9 mouse cellular contexts compared by ENCODE assay signal in genomic region chr10:9117648-9118551, GRCm38 (mm10).
DNase-seq lines count a peak whose midpoint lies in the region; ATAC-seq and TF ChIP-seq lines count a peak whose summit lies in the region.
"Had no signal": no experiment of that assay in that cellular context is flagged by ENCODE, and none has a peak within 500 bp of the region (broad histone marks: within the 10 kb centered on the region; RNA-seq: fewer than 3 reads in every experiment).

No protein-coding gene starts in this region.

- H3K27me3 ChIP-seq in forebrain, postnatal 0 days (ENCODE audit: insufficient read depth, low read length) = no peaks in the 10 kb centered on the region
- no peaks in the 10 kb centered on the region for H3K27me3 ChIP-seq in limb, embryonic 11.5 days (ENCODE audit: control insufficient read depth, insufficient read depth, low read length)

- no peaks in the 10 kb centered on the region for H3K36me3 ChIP-seq in forebrain, postnatal 0 days (ENCODE audit: insufficient read depth)
- no peaks in the 10 kb centered on the region for H3K36me3 ChIP-seq in limb, embryonic 11.5 days (ENCODE audit: control insufficient read depth, insufficient read depth, low read length)

- no peaks in the 10 kb centered on the region for H3K9me3 ChIP-seq in forebrain, postnatal 0 days (ENCODE audit: low read length)
- H3K9me3 ChIP-seq in limb, embryonic 11.5 days (ENCODE audit: control insufficient read depth, low read length) = no peaks in the 10 kb centered on the region

- peak overlapping the region; percentile 48 for H3K9ac ChIP-seq in forebrain, postnatal 0 days
- H3K9ac ChIP-seq in limb, embryonic 11.5 days (ENCODE audit: low read length) = no peak overlapping the region

- ATAC-seq in forebrain, postnatal 0 days = peak; percentile 89
- ATAC-seq in limb, embryonic 11.5 days (ENCODE audit: insufficient number of reproducible peaks, low FRiP score, low TSS enrichment, low read depth) = no peak

- peak overlapping the region; percentile 36 for H3K4me3 ChIP-seq in forebrain, postnatal 0 days (ENCODE audit: low read depth, low read length)
- 0 out of 2 replicates have a peak overlapping the region, but pooled peaks have one; percentile 5 for H3K4me3 ChIP-seq in limb, embryonic 11.5 days (ENCODE audit: low read depth, low read length)
- H3K4me3 ChIP-seq: erythroblast, embryonic 14.5 days had no signal

- WGBS in forebrain, postnatal 0 days = 11% methylated on average over 14 of the region's 14 CpGs
- 45% methylated on average over 14 of the region's 14 CpGs for whole genome bisulfite sequencing in limb, embryonic 11.5 days

- TF ChIP-seq CTCF in forebrain, postnatal 0 days (IDR thresholded peaks at IDR 0.05; ENCODE audit: low read depth) = no peak

- H3K4me2 ChIP-seq in forebrain, postnatal 0 days (ENCODE audit: low read depth) = peak overlapping the region; percentile 50
- 0 out of 2 replicates have a peak overlapping the region, but pooled peaks have one; percentile 15 for H3K4me2 ChIP-seq in limb, embryonic 11.5 days (ENCODE audit: low read depth, severe bottlenecking)

- peaks cover 5% of the 10 kb centered on the region; the same call in 1 of the 2 replicates for H3K4me1 ChIP-seq in forebrain, postnatal 0 days (ENCODE audit: insufficient read depth)
- H3K4me1 ChIP-seq in limb, embryonic 11.5 days (ENCODE audit: control insufficient read depth, insufficient read depth, low read length) = no peaks in the 10 kb centered on the region

- 0 out of 2 replicates have a peak overlapping the region, but pooled peaks have one; percentile 9 for H3K27ac ChIP-seq in forebrain, postnatal 0 days (ENCODE audit: low read depth, low read length)
- no peak overlapping the region for H3K27ac ChIP-seq in limb, embryonic 11.5 days (replicated peaks; ENCODE audit: low read depth, low read length)

- DNase-seq in adrenal gland, postnatal 14 days = peak; percentile 17
- DNase-seq in adrenal gland, adult 18-20 months (ENCODE audit: low spot score in 2 of 2) = no peak
- DNase-seq in Muller cell, postnatal 12 days (ENCODE audit: inconsistent ontology term) = peak; percentile 73
- DNase-seq in forebrain, postnatal 0 days = peak; percentile 75
- peak; percentile 41 for DNase-seq in limb, embryonic 11.5 days (ENCODE audit: low spot score)
- DNase-seq in neural tube, embryonic 10.5 days (ENCODE audit: extremely low spot score, low spot score) = peak; percentile 23
- no peak for DNase-seq in spleen, postnatal 10 days (ENCODE audit: low spot score in 2 of 2)
- no peak for DNase-seq in thymus, postnatal 36 days

Comparison
In these comparisons a context has a peak if more than half of its experiments do, and no peak if none do; other contexts are left out.
1. DNase-seq: peak in adrenal gland, postnatal 14 days (single experiment), Muller cell, postnatal 12 days (single experiment), forebrain, postnatal 0 days (single experiment), limb, embryonic 11.5 days (single experiment) and neural tube, embryonic 10.5 days (single experiment); none in adrenal gland, adult 18-20 months (0 of 2), spleen, postnatal 10 days (0 of 2) and thymus, postnatal 36 days (0 of 2).